Mouse (Mus musculus) natural killer cell, adult 2 months (primary cell): ENCODE results near the gene Zfhx2.

Experiments
- DNase-seq, 2 experiments: peaks; one replicate each; pipeline ENCODE4 v3.0.0; 2022; ENCODE audit warnings: low spot score in 2 of 2

The Zfhx2 gene

GRCm38 (mm10) chr14:55078366-55078989 is 13.6 kb downstream of the Zfhx2 start:
- DNase-seq, result no peak

- DNase-seq, result no peak
Measured at GRCm38 (mm10) chr14:55077481-55078365, 14.4 kb downstream of the Zfhx2 start.

GRCm38 (mm10) chr14:55076956-55077355 is 15.2 kb downstream of the Zfhx2 start:
- DNase-seq, result no peak

- DNase-seq, result no peak
Measured at GRCm38 (mm10) chr14:55076224-55076623, 15.9 kb downstream of the Zfhx2 start.

- DNase-seq, result no peak
Measured at GRCm38 (mm10) chr14:55074416-55074815, 17.7 kb downstream of the Zfhx2 start.

- no peak for DNase-seq
Measured at GRCm38 (mm10) chr14:55071756-55072155, 20.4 kb downstream of the Zfhx2 start.

- no peak for DNase-seq
Measured at GRCm38 (mm10) chr14:55066042-55066441, 26.1 kb downstream of the Zfhx2 start.

- DNase-seq, result no peak
Measured at GRCm38 (mm10) chr14:55065391-55065790, 26.7 kb downstream of the Zfhx2 start.

- no peak for DNase-seq
Measured at GRCm38 (mm10) chr14:55064481-55065370, 27.4 kb downstream of the Zfhx2 start.

- no peak for DNase-seq
Measured at GRCm38 (mm10) chr14:55063581-55064381, 28.3 kb downstream of the Zfhx2 start.

GRCm38 (mm10) chr14:55063117-55063516 is 29.0 kb downstream of the Zfhx2 start:
- DNase-seq, result no peak

GRCm38 (mm10) chr14:55062626-55063025 is 29.5 kb downstream of the Zfhx2 start:
- DNase-seq, result peak in 1 of 2 experiments; percentile 12

- DNase-seq, result no peak
Measured at GRCm38 (mm10) chr14:55061845-55062244, 30.3 kb downstream of the Zfhx2 start.

GRCm38 (mm10) chr14:55059931-55060330 is 32.2 kb downstream of the Zfhx2 start:
- DNase-seq, result no peak

- no peak for DNase-seq
Measured at GRCm38 (mm10) chr14:55059009-55059408, 33.1 kb downstream of the Zfhx2 start.

GRCm38 (mm10) chr14:55055167-55055834 is 36.8 kb downstream of the Zfhx2 start:
- DNase-seq, result peak; percentile 43 to 50

- no peak for DNase-seq
Measured at GRCm38 (mm10) chr14:55054191-55054749, 37.9 kb downstream of the Zfhx2 start.

GRCm38 (mm10) chr14:55053708-55054190 is 38.4 kb downstream of the Zfhx2 start:
- no peak for DNase-seq

GRCm38 (mm10) chr14:55053050-55053449 is 39.1 kb downstream of the Zfhx2 start:
- no peak for DNase-seq

GRCm38 (mm10) chr14:55052496-55052895 is 39.6 kb downstream of the Zfhx2 start:
- DNase-seq, result no peak
